Mouse (Mus musculus): ENCODE measurements around the gene Cdc14a.
A peak's percentile ranks its signal among the peaks of the same experiment; 100 is the strongest.
"Not testable (repeated sequence)": the region's sequence is repeated elsewhere in the genome, so short reads cannot be mapped to it uniquely, and the experiment has no call there.

The Cdc14a gene

DNA sequence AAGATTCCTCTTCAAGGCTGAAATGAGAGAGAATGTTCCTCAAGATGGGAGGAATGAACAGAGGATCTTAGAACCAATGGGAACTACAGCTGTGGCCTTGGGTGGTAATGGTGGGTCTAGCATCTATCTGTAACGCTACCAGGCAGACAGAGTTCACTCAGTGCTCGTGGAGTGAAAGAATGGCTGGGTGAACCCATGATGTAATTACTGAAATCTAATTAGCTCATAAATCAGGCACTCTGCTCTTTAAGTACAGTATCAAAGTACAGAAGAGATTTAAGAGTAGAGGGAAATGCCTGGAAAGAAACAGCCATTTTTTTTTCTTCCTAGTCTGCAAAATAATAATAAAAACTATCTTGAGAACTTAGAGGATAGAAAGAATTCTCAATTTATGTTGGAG, 57.7 kb downstream of the Cdc14a start:
- no peak for DNase-seq

DNA sequence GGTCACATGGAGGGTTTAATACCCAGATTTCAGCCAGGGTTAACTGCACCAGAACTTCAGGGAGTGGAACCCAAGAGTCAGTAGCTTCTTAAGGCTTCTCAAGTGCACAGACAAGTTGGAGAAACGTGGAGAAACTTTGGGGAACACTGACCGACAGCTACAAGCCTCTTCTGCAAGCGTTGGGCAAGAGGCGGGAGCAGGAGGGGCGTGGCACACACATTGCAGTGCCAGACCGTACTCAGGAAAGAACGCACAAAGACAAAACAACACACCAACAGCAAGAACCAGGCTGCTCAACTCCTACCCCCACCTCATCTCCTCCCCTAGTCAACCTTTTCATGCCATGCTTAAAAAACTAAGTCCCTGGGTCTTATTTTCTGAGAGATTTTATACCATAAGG, 61.9 kb downstream of the Cdc14a start:
- no peak for DNase-seq

DNA sequence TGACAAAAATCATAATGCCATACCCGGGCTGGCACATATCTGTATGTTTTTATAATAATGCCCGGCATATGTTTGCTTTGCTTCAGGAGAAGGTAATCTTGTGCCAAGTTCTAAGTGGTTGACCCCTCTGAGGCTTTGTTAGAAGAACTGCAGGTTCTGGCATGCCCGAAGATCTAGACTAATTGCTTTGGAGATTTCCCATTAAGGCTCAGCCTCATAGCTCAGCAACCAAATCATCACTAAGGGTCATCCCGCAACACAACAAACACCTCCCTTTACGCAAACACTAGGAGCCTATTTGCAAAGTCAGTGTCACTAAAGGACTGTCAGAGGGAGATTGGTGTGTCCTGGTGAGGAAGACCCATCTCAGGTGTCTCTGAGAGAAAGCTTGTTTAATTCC, 62.7 kb downstream of the Cdc14a start:
- DNase-seq: no peak

DNA sequence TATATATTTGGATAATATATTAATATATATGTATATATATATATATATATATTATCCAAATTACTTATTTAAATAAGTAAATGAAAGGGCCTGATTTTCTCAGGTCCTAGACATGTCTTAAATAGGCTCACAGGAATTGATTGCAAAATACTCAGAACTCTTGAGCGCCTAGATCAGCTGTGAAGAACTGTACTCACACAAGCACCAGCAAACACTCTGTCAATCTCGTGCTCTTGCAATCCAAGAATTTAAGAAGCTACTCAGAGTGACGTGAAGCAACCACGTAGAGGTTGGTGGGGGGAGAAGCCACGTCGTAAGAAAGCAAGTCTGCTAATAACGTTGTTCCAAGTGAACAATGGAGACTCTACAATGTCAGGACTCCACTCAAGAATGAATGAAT, 66.0 kb downstream of the Cdc14a start:
- no peak for DNase-seq

DNA sequence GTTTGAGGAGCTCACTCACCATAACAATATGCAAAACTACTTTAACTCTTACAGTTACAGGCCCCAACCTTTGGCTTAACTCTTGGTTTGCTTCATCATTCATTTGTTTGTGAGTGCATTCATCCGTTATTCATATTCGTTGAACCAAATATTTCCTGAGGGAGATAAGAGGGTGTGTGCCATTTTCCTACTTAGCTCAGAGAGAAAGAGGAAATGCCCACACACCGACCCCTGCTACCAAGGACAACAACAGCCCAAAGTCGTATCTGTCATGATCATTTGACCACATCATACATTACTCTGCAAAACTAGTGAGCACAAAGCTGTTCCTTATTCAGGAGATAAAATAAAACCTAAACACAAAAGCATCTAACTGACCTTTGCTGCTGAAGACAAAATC, 66.7 kb downstream of the Cdc14a start:
- no peak for DNase-seq

DNA sequence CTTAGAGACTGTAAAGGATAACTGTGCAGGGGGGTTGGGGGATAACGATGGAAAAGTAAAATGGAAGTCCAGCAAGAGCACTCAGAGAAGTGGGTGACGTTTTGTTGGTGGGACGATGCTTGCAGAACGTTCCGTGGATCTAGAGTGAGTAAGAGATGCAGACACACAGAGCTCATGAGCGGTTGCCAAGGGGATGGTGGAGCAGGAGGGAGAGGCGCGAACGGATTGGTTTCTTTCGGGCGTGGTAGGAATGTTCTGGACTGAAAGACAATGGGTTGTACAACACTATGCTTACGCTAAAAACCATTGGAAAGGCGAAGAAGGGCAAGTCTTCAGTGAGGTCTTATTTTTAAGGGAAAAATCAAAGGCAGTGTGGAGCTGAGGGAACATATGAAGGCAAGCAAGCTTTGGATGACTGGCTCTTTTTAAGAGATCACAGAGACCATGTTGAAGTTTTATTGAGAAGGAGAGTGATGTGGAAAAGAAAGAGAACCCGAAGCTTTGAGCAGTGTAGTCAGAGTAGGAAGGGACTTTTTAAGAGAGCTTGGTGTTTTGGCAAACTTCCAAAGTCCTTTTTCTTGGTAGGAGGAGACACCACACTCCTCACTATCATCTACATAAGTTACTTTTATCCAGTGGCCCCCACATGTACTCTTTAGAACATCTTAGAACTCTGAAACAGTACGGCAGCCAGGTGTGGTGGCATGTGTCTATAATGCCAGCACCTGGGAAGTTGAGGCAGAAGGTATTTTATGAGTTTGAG, 68.6 kb downstream of the Cdc14a start:
- no peak for DNase-seq

DNA sequence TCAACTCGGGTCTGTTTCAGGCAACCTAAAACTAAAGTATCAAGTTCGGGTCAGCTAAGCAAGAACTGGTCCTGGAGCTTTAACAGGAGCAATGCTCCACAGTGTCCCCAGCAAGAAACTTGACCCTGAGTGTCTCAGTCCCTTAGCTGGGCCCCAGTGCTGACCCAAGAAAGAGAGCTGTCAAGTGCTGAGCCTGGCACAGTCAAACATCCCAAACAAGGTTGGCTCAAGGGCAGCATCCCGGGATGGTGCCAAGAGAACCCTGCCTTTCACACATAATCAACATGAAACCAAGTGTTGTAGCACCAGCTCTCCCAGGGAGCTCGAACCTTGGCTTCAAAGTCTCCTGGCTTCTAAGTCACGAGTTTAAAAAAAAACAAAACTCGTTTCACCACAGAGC, 71.3 kb downstream of the Cdc14a start:
- DNase-seq: no peak

DNA sequence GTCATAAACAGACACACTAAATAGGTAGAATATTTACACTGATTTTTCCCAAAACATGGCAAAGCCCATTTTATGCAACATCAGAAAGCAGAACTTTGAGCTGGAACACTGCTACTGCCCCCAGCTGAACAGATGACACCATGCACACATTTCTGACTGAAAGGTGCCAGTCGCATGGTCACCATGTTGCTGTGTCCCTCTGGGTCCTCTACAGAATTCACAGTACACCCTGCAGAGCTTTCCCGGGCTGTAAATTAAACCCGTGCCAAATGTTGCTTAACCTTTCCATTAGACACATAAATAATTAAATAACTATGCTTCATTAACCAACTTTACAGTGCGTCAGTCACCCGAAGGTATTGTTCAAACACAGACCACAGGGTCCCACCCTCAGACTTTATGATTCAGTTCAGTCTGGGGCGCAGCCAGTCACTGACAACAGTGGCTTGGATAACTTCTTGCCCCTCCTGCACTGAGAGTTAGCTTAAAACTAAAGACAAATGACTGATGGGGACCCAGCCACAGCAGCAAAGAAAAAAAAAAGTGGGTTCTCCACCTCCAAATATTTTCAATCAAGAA, 73.4 kb downstream of the Cdc14a start:
- no peak for DNase-seq

DNA sequence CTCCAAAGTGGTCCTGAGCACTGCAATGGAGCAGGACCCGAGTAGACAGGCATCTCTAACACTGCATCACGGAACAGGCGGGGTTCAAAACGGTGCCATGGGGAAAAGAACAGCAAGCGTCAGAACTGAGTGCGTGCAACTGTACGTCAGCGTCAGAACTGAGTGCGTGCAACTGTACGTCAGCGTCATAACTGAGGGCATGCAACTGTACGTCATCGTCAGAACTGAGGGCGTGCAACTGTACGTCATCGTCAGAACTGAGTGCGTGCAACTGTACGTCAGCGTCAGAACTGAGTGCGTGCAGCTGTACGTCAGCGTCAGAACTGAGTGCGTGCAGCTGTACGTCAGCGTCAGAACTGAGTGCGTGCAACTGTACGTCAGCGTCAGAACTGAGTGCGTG, 76.3 kb downstream of the Cdc14a start:
- not testable (repeated sequence) for DNase-seq

DNA sequence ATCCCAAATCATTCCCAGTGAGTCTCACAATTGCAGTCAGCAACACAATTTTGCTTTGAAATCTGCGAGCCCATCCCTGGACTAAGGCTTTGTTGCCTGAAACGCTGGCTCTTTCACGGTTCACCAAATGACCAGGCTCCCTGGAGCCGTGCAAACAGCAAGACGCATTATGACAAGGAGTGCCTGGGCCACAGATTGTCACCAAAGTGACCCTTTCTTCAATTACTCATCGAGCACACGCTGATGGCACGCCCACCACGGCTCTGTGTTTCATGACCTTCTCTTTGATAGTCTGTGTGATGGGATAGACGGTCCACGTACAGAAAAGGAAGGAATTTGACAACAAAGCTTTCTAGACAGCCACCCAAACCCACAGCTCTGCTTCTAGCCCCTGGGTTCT, 78.6 kb downstream of the Cdc14a start:
- DNase-seq: no peak

DNA sequence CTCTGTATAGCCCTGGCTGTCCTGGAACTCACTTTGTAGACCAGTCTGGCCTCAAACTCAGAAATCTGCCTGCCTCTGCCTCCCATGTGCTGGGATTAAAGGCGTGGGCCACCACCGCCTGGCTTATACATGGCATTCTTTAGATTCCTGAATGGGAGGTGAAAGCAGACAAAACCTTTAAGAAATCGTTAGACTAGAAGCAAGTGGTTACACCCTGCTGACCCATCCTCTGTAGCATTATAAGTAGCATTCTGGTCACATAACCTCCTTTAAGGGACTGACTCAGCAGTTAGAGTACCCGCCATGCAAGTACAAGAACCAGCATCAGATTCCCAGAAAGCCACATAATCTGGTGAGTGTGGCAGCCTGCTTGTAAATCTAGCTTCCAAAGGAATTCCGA, 81.6 kb downstream of the Cdc14a start:
- DNase-seq: no peak

DNA sequence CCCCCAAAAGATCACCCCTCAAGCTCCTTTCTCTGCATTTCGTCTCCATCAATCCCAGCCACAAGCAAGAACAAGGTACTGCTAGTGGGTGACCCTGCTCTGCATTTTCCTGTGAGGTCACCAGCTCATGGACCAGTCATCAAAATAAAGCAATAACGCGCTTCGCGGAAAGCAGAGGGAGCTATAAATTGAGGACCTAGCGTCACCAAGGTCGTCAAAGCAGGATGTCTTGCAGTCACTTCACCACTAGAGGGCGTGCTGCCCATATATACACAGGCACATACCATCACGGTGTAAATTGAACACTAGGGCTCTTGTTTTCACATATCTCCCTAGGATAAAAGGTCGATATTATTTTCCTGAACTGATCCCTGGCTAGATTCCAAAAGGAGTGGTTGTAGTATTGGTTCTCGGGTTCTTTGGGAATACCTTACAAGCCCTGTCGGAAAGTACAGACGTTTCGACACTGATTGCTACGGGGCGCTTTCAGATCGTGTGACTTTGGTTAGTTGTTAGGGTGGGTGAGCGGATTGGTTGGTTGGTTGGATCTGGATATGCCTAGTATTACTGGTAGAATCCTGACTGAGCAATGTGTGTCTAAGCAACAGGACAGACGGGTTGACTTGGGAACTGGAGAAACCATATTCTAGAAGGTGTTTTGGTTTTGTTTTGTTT, 82.7 kb downstream of the Cdc14a start:
- peak; percentile 86 for DNase-seq

DNA sequence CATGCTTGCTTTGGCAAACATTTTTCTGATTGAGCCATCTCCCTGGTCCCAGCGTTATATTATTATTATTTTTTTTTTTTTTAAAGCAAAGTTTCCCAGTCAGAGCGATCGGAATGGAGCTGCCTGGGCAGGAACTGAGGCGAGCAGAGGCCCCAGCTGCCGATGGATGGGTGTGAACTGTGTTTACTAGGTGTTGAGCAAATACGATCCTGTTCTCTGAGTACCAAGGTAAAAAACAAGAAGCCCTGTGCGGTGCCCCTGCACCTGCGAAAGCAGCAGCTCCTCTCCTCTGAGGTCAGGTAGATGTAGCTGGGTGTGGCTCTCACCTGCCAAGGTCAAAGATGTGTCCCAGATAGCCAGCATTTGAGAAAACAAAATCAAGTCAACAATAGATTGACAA, 83.6 kb downstream of the Cdc14a start:
- no peak for DNase-seq

DNA sequence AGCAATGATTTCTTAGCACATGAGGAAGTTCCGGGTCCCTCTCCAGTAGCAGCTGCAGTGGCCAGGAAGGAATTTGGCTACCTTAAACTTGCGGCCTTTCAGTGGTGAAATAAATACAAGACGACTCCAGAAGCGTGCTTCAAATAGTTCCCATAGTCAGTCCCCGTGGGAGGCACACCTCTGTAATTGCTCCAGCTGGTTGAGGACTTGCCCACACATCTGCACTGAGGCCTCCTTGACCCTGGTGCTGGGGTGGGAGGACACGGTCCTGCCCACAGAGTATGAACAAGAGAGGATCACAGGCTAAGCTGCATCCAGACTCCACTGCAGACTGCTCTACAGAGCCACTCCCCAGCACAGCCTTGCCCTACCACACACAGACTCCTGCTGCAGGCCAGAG, 85.2 kb downstream of the Cdc14a start:
- DNase-seq: no peak

DNA sequence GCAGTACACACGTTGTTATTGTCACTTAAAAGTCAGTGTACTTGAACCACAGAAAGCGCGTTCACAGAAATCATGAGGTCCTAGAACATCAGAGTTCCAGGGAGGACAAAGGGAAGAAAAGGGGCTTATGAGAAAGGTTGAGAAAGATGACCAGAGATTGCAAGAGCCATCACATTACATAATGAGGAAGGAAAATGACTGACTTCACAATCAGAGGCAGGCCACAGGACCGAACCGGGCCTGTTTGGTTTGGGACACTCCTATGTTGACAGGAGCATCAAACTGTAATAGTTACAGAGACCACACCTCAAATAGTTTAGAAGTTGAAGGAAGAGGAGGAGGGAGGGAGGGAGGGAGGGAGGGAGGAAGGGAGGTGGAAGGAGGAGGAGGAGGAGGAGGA, 86.0 kb downstream of the Cdc14a start:
- DNase-seq: no peak

DNA sequence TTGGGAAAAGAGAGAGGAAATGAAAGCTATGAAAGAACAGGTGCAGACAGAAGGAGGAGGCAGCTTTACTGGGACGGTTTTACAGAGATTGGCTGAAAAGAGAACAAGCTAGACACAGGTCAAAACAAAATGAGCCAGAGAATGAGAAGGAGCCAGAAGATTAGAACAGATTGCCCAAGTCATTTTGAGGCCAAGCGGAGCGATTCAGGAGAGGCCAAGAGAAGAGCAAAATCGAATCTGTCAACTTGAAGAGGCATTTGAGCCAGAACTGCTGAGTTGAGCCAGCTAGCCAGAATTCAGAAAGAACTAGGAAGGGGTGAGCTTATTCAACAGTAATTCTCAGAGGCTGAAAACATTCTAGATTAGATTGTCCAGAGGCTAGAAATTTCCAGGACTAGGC, 88.8 kb downstream of the Cdc14a start:
- DNase-seq: no peak

DNA sequence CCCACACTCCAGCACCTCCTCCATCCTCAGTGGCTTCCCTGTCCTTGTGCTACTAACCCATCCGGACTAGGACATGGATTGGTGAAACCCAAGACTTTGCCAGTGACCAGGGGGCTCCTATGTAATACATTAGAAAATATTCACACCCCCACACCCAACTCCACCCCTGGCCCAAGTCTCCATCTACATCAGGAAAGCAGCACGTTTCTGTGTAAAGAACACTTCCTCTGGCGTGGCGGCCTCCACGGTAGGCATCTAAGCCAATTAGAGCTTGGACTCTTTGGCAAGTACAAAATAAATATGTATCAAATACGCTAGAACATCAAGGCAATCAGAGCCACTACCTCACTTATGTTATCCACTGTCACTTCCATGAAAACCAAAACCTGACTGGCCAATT, 90.1 kb downstream of the Cdc14a start:
- DNase-seq: no peak

DNA sequence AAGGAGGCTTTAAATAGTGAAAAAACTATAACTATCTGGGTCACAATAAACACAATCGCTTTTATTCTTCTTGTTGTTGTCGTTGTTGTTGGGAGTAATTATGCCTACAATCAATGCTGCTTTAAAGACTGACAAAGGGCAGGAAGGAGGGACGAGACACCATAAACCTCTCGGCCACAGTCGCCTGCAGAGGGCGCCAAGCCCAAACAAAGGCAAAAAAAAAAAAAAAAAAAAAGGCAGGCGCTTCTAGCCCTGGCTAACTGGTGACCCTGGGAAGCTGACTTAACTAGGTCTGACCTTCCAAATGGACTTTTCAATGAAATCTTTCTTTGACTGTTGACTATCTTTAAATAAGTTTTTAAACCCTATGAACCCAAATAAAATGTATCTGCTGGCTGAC, 90.6 kb downstream of the Cdc14a start:
- peak; percentile 65 for DNase-seq

DNA sequence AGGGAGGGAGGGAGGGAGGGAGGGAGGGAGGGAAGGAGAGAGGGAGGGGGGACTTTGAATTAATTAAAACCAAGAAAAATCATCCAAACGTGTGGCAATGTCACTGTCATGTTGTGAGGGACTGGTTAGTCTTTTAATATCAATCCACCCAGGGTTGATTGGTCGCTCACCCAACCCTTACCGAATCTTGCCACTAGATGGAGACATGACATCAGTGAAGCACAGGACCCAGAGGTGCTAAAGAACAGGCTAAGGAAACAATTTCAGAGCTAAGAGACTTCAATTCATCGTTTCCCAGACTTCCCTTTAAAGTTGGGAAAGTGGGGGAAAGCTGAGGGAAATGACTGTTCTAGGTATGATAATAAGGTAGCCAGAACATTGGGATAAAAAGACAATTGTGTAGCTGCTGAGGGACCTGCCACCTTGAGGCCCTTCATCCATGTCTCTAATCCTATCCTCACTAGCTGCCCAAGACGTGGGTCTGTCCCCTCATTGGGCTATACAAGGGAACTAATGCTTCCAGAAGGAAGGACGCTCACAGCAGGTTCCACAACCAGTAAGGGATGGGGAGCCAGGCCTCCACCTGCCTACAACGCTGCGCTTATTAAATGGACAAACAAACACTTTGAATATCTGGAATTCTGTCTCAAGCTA, 91.9 kb downstream of the Cdc14a start:
- peak; percentile 72 for DNase-seq

DNA sequence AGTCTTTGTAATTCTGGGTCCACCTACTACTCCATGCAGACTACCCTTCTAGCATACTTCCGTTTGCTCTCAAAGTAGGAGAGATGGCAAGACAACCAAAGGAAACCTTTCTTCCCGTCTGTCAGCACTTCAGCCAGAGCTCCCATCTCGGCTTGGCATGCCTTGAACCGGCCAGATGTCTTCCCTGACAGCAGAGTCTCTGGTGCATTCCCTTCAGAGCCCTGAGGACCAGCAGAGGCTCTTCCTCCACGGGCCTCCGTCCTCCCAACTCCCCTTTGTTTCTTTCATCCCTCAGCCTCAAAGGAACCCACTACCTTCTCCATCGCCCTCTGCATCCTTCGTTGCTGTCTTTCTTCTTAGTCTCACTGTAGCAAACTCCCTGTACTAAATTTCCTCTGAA, 93.9 kb downstream of the Cdc14a start:
- DNase-seq: no peak

DNA sequence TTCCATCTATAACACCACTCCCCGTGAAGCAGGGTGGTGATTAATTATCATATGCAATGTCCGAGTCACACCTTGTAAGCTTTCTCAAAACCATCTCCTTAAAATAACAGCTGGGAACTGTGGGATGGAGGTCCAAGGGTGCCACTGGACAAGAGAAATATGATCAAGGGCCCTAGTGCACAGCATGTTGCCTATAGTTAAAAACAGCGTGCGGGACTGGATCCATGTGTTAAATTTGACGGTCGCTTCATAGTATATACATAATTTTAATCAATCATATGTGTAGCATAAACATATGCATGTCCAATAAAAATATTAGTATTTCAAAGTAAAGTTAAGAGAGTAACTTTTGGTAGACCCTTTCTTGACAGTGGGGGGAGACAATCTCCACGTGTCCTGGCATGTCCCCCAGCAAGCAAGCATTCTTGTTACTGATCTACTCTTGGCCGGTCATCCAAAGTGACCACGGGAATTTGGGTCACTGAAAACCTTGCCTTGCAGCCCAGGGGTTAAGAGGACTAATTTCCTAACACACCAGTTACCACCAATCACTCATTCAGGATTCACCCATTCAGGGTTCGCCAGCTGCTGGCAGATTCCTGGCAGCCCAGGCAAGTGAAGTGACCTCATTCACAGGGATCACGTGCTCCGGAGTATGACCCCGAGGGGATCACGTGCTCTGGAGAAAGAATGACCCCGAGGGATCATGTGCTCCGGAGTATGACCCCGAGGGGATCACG, 94.6 kb downstream of the Cdc14a start:
- DNase-seq: no peak

DNA sequence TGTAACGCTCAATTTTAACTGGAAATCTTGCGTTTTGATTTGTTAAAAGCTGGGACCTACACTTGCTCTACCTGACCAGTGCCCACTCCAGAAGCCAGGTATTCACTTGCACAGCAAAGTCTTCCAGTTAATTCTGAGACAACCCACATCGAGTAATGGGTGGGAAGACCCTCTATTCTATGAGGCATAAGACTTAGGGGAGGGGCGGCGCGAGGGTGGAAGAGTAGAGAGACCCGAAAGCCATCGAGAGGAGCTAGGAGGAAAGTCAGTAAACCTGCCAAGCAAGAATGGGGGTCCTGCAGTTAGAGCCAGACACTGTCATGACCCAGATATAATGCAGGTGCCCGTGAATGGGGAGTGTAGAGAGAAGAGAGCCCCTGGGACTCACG, 96.2 kb downstream of the Cdc14a start:
- DNase-seq: no peak

DNA sequence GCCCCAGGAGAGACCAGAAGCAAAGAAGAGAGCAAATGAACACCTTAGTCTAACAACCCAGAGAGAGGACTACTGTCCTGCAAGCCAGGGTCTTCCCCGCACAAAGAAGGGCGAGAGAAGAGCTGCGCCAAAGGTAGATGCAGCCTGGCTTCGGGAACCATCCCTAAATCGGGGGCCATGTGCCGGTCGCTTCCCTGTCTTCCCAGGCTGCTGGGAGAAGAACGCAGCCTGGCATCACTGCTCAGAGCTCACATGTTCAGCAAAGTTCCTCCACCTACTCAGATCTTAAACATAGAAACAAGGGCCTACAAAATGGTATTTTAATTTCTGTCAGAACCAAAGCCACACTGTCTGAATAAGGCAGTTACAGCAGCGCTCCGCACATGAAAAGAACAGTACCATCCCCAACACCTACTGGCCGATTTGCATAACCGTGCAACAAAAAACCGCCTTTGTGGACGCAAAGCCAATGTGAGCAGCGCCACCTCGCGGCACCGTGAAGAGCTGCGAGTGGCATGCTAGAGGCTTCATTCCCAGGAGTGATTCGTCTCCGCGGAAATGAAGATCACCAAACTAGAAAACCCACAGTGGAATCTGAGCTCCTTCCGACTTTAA, 96.7 kb downstream of the Cdc14a start:
- DNase-seq: peak; percentile 91
